Mouse (Mus musculus) kidney, adult 2 months (tissue): Measurements from ENCODE around the gene Hmga2.

Experiments used
- CTCF ChIP-seq: fragments of 200-500 bp; conservative IDR thresholded peaks from 2 replicates; pipeline ENCODE4 v1.5.1; 2011; ENCODE audit warnings: low read depth, mild to moderate bottlenecking, control low read depth, low read length, moderate library complexity, mixed read lengths; ENCODE audit not compliant: insufficient read depth, insufficient read length
- POLR2A ChIP-seq: fragments of 200-500 bp; IDR thresholded peaks from one replicate; pipeline ENCODE4 v1.6.1; 2011; ENCODE audit warnings: low read depth, low read length, control low read depth

DNA sequence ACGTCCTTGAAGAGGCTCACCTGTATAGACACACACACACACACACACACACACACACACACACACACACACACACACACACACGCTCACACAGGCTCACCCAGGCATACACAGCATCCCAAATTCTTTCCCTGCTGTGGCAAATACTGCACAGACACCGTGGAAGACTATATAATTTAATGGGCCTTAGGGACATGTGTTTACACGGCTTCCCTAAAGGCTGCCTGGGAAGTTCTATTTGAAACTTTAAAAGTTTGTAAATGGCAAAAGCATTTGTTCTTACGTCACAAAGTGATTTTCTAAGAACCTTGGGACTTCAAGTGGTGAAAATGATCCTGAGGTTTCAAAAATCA is 42.8 kb downstream of the Hmga2 start:
- no peak for TF ChIP-seq CTCF
- no peak for TF ChIP-seq POLR2A
